Mouse (Mus musculus) naive thymus-derived CD4-positive, alpha-beta T cell, adult 2 months (primary cell): ENCODE measurements around the gene Plekha6.
A peak's percentile ranks its signal among the peaks of the same experiment; 100 is the strongest.

Experiments used
- DNase-seq: peaks from one replicate; pipeline ENCODE4 v3.0.0-alpha.2; 2011; ENCODE audit warnings: low read depth

Plekha6 gene

DNA sequence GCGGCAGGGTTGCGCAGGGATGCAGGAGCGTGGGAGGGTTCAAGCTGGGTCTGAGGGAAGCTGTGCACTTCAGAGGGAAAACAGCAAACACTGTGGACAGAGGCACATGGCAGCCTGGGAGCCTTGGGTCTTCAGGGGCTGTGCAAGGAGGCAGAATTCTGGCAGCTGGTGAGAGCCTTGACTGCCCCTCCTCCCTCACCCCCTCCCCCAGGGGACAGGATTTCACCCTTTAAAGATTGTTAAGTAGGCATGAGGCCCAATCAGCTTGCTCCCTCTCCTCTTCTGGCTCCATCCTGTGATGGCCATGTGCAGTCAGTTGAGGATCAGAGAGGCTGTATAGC lies 51.3 kb downstream of the Plekha6 start:
- DNase-seq: no peak

DNA sequence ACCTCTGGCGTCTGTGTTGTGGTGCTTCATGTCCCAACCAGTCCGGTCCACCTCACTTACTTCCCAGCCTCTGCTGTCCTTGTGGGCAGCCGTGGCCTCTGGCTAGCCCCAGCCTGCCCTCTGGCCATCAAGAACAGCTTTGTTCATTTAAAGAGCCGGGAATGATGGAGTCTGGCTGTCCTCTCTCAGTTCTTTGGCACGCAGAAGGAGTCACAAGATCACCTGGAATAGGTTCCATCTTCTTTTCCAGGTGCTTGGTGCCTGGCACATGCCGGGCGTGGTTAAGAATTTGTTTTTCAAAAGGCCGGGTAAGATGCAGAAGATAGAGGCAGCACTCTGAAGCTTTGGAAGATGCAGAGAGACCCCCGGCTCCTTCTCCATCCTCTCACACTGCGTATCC lies 51.7 kb downstream of the Plekha6 start:
- no peak for DNase-seq

DNA sequence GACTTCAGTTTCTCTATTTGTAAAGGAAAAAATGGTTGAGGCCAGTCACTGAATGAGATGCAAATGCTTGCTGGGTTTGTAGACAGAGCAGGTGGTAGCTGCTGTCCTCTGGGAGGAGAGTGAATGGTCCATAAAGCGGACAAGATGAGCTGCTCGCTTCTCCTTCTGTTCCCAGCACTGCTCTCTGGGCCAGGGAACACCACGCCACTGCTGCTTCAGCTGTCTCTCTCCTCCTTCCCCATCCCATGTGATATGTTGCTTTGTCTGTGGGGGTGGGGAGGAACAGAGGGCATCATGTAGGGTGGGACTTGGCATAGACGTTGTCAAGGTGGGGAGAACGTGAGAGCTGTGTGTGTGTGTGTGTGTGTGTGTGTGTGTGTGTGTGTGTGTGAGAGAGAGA lies 53.0 kb downstream of the Plekha6 start:
- no peak for DNase-seq

DNA sequence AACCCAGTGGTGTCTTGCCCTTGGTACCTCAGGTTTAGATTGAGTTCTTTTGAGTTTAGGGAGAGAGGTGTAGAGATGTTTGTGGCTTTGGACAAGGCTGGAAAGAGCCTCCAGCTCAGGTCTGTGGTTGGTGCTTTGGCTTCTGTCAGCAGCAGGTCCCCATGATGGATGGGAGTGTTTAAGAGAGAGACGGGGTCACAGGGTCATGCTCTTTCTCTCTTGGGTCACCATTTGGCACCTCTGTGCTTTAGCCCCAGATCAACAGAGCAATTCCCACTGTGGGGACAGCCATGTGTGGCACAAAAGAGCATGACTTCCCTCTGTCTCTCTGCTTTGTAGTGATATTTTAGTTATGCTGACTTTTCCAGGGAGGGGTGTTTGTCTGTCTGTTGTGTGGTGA lies 55.1 kb downstream of the Plekha6 start:
- DNase-seq: no peak

DNA sequence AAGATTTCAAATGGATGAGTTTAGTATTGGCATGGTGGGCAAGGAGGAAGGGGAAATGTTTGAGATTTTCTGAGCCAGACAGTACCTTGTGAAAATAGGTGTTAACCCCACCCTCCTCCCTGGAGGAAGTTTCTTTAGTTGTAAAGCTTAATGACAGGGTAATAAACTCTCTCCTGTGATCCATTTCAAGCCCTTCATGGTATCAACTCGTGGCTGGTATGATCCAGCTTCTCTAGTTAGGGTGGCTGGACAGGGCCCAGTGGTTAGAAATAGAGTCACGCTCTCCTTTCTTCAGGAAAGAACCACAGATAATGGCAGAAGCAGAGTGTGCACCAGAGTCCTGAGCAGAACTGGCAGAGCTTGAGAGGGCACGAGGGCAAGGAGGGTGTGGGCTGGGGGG lies 57.4 kb downstream of the Plekha6 start:
- no peak for DNase-seq

- no peak for DNase-seq
These were observed 58.5 kb downstream of the Plekha6 start for GRCm38 (mm10) chr1:133222445-133222995.

DNA sequence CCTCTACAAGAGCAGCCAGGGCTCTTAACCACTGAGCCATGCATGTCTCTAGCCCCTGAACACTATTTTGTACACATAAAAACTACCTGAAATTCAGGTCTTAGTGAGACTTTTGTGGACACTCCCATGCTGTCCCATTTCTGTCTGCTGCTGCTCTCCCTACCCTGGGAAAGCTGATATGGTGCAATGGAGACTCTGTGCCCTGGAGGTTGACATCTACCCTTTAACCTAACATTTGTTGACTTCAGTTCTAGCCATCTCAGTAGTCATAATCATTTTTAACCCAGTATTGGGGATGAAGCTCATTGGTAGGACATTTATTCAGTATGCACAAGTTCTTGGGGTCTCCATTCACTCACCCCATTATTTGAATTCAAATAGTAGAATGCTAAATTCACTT lies 60.7 kb downstream of the Plekha6 start:
- no peak for DNase-seq

GRCm38 (mm10) chr1:133225137-133225536 lies 61.1 kb downstream of the Plekha6 start:
- no peak for DNase-seq

DNA sequence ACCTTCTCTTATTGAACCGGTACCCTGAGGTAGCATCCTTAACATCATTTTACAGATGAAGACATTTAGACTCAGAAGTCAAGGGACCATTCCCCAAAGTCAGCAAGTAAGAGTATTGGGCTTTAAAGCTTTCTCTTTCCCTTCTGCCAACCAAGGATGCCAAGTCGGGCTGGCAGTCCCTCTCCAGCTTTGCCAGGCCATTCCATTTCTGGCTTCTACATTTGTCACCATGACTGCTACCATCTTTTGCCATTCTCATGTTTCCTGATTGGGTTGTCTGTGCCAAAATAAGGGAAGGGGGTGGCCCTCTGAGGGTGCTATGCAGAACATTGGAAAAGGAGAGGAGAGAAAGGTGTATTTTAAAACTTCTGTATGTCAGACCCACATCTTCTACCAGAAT lies 61.6 kb downstream of the Plekha6 start:
- DNase-seq: no peak

- no peak for DNase-seq
These were observed 62.1 kb downstream of the Plekha6 start for GRCm38 (mm10) chr1:133225963-133226660.

- DNase-seq: no peak
These were observed 62.9 kb downstream of the Plekha6 start for GRCm38 (mm10) chr1:133226928-133227327.

DNA sequence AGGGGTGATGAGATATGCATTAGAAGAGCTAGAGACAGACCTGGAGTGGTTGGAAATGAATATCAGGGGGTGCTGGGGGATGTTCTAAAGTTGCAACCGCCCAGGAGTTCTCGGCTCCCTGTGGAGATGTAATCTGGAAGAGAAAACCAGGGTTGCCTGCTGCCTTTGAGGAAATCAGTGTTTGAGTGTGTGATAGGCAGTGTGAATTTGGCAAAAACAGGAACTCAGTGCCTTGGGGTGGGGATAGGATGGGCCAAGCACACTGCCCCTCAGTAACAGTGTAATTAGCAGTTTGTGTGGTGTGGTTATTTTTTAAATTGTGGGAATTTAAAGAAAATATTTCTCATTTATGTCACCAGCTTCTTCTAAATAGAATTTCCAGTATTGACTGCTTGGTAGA lies 63.4 kb downstream of the Plekha6 start:
- DNase-seq: no peak

DNA sequence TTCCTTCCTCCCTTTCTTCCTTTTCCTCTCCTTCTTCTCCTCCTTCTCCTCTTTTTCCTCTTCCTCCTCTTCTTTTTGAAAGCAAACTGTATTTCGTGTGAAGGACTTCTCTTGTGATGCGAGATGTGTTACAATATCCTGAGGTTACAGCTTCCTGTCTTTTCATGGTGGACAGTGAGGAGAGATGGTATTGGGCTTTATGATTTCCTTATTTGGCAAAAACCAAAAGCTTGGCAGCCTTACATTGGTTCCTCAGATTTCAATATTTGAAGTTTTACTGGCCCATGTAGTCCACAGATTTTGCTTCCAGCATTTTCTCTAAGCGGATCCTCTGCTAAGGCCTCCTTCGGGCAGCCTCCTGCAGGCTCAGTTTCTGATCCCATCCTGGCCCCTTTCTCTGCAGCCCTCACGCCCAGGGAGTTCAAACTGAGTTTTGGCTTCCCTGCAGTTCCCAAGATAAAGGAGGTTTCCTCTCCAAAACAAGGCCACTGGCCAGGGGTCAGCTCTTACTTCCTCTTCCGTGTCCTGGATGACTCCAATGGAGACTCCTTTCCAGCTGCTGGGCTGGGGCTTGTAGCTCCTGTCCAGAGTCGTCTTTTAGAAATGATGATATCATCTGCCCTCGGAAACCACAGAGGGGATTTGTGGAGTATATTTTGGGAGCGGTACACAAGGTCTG lies 64.9 kb downstream of the Plekha6 start:
- DNase-seq: no peak

DNA sequence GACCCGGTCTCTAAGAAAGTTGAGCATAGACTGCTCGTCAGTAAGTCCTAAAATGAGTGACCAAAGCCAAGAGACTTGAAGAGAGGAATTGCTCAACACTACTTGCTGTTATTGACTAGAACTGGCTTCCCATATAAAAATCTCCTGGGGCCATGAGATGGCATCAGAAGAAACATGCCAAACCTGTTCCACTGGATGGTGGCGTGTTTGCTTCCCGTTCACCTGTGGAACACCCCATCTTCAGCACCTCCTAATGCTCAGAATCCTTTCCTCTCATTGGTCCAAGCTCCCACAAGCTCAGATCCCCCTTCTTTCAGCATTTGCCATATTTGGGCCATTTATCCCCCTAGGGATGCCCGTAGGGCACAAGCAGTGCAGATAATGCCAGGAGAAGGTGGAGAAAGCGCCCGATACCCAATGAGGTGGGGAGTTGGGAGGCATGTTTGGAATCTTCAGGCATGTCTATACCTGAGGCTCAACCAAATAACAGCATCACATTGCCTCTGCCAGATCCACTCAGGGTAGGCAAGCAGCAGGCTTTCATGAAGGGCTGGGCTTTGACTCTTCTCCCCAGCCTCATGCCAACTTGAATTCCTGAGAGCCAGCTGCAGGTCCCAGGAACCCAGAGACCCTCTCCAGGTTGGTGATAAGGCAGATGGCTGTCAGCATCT lies 67.6 kb downstream of the Plekha6 start:
- DNase-seq: no peak

- DNase-seq: no peak
These were observed 71.9 kb downstream of the Plekha6 start for GRCm38 (mm10) chr1:133235909-133236308.

- peak; percentile 59 for DNase-seq
These were observed 72.9 kb downstream of the Plekha6 start for GRCm38 (mm10) chr1:133236693-133237440.

DNA sequence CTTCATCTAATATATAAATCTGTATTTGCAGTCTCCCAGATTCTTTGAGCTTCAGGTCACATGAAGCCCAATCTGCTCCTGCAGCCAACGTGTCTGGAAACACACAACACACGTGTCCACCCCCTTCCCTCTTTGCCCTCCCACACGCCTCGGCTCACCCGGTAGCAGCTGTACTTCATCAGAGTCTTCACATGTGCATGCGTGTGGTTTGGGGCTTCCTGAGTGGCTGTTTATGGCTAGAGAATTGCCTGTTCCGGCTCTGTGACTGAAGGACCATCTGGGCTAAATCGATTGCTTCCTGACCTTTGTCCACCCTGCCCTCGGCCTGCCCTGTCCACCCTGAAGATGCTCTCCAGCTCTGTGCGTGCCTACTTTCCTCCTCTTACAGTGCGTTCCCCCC lies 73.7 kb downstream of the Plekha6 start:
- DNase-seq: peak; percentile 75

GRCm38 (mm10) chr1:133239121-133239812 lies 75.3 kb downstream of the Plekha6 start:
- no peak for DNase-seq

- DNase-seq: no peak
These were observed 75.8 kb downstream of the Plekha6 start for GRCm38 (mm10) chr1:133239813-133240160.

- DNase-seq: no peak
These were observed 76.9 kb downstream of the Plekha6 start for GRCm38 (mm10) chr1:133240881-133241280.

- DNase-seq: no peak
These were observed 80.7 kb downstream of the Plekha6 start for GRCm38 (mm10) chr1:133244668-133245067.
